Mouse (Mus musculus): Measurements from ENCODE around the gene Ctnna3. TPM values are rescaled to one million over a fixed set of nuclear protein-coding genes. Genes with fewer than 3 reads are reported as not detected.
"Not testable (repeated sequence)": the region's sequence is repeated elsewhere in the genome, so short reads cannot be mapped to it uniquely, and the experiment has no call there.

Ctnna3 gene
- total and polyA plus RNA-seq, 3 experiments = not detected

GRCm38 (mm10) chr10:63388948-63389347, 41.0 kb upstream of the Ctnna3 start:
- DNase-seq (ENCODE audit: low spot score) (no peak), ATAC-seq (ENCODE audit: extremely low read depth, insufficient number of reproducible peaks, low FRiP score, poor library complexity, severe bottlenecking) (no peak)
- H3K27me3 ChIP-seq (ENCODE audit: insufficient read depth, low read length) = no peaks in the 10 kb centered on the region
- no peaks in the 10 kb centered on the region for H3K9me3 ChIP-seq (replicated peaks)
- no peaks in the 10 kb centered on the region for H3K4me1 ChIP-seq (ENCODE audit: insufficient read depth, low read depth, low read length)
- TF ChIP-seq TAL1 (conservative IDR thresholded peaks at IDR 0.05; ENCODE audit: low read depth, low read length) (no peak), CTCF (IDR thresholded peaks at IDR 0.05; ENCODE audit: low read depth, low read length) (no peak), POLR2AphosphoS5 (IDR thresholded peaks at IDR 0.05; ENCODE audit: insufficient replicate concordance, low read depth, low read length) (no peak), GATA2 (IDR thresholded peaks at IDR 0.05; ENCODE audit: borderline replicate concordance, low read depth, low read length) (no peak), GATA1 (IDR thresholded peaks at IDR 0.05; ENCODE audit: borderline replicate concordance, low read length) (no peak)
- no peak overlapping the region for H3K4me3 ChIP-seq (ENCODE audit: low read depth, low read length)
- no peaks in the 10 kb centered on the region for H3K36me3 ChIP-seq (replicated peaks)

DNA sequence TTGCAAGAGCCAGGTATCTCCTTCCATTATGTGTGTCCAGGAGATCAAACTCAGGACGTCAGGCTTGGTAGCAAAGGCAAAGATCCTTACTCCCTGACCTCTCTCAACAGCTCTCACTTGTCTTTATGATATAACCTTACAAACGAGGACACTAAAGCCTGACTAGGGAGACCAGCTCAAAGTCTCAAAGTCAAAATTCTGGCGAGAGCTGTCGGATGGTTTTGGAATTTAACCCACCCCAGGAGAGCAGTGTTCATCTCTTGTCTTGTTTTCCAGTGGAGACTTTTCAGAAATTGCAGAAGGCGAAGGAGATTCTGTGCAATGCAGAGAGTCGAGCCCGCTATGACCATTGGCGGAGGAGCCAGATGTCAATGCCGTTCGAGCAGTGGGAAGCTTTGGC, 32.9 kb upstream of the Ctnna3 start:
- Histone ChIP-seq H3K4me1 (ENCODE audit: insufficient read depth, low read depth, low read length) (no peaks in the 10 kb centered on the region), H3K27me3 (ENCODE audit: insufficient read depth, low read length) (no peaks in the 10 kb centered on the region), H3K9me3 (replicated peaks) (no peaks in the 10 kb centered on the region), H3K4me3 (ENCODE audit: low read depth, low read length) (no peak overlapping the region), H3K36me3 (replicated peaks) (no peaks in the 10 kb centered on the region)
- ATAC-seq (ENCODE audit: extremely low read depth, insufficient number of reproducible peaks, low FRiP score, poor library complexity, severe bottlenecking) = no peak
- DNase-seq (ENCODE audit: low spot score) = no peak
- TF ChIP-seq CTCF (IDR thresholded peaks at IDR 0.05; ENCODE audit: low read depth, low read length) (no peak), POLR2AphosphoS5 (IDR thresholded peaks at IDR 0.05; ENCODE audit: insufficient replicate concordance, low read depth, low read length) (no peak), TAL1 (conservative IDR thresholded peaks at IDR 0.05; ENCODE audit: low read depth, low read length) (no peak), GATA1 (IDR thresholded peaks at IDR 0.05; ENCODE audit: borderline replicate concordance, low read length) (no peak), GATA2 (IDR thresholded peaks at IDR 0.05; ENCODE audit: borderline replicate concordance, low read depth, low read length) (no peak)

- DNase-seq (ENCODE audit: low spot score) (no peak), ATAC-seq (ENCODE audit: extremely low read depth, insufficient number of reproducible peaks, low FRiP score, poor library complexity, severe bottlenecking) (no peak)
- no peak overlapping the region for H3K4me3 ChIP-seq (ENCODE audit: low read depth, low read length)
- TF ChIP-seq CTCF (IDR thresholded peaks at IDR 0.05; ENCODE audit: low read depth, low read length) = no peak
- TF ChIP-seq POLR2AphosphoS5 (IDR thresholded peaks at IDR 0.05; ENCODE audit: insufficient replicate concordance, low read depth, low read length) = no peak
- no peak for TF ChIP-seq GATA2 (IDR thresholded peaks at IDR 0.05; ENCODE audit: borderline replicate concordance, low read depth, low read length)
- TF ChIP-seq TAL1 (conservative IDR thresholded peaks at IDR 0.05; ENCODE audit: low read depth, low read length) = no peak
- TF ChIP-seq GATA1 (IDR thresholded peaks at IDR 0.05; ENCODE audit: borderline replicate concordance, low read length) = no peak
- H3K4me1 ChIP-seq (ENCODE audit: insufficient read depth, low read depth, low read length) = no peaks in the 10 kb centered on the region
- no peaks in the 10 kb centered on the region for H3K36me3 ChIP-seq (replicated peaks)
- no peaks in the 10 kb centered on the region for H3K27me3 ChIP-seq (ENCODE audit: insufficient read depth, low read length)
- no peaks in the 10 kb centered on the region for H3K9me3 ChIP-seq (replicated peaks)
These were observed 27.0 kb upstream of the Ctnna3 start for GRCm38 (mm10) chr10:63402731-63403504.

DNA sequence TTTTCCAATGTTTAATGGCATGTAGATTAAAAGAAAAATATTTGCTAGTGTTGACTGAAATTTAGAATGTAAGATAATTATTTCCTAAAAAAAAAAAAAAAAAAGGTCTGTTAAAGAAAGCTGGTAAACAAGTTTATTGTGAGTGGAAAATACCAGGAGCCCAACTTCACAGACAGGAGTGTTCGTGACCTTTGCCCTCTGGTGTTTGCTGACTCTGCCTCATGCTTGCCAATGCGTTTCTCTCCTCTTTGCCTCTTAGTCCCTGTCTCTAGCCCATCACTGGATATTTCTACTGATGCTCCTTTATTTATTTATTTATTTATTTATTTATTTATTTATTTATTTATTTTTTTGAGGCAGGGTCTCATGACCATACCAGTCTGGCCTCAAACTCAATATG, 26.3 kb upstream of the Ctnna3 start:
- Histone ChIP-seq H3K4me1 (ENCODE audit: insufficient read depth, low read depth, low read length) (no peaks in the 10 kb centered on the region), H3K4me3 (ENCODE audit: low read depth, low read length) (no peak overlapping the region), H3K36me3 (replicated peaks) (no peaks in the 10 kb centered on the region), H3K9me3 (replicated peaks) (no peaks in the 10 kb centered on the region), H3K27me3 (ENCODE audit: insufficient read depth, low read length) (no peaks in the 10 kb centered on the region)
- ATAC-seq (ENCODE audit: extremely low read depth, insufficient number of reproducible peaks, low FRiP score, poor library complexity, severe bottlenecking) (no peak), DNase-seq (ENCODE audit: low spot score) (no peak)
- TF ChIP-seq TAL1 (conservative IDR thresholded peaks at IDR 0.05; ENCODE audit: low read depth, low read length) (no peak), GATA1 (IDR thresholded peaks at IDR 0.05; ENCODE audit: borderline replicate concordance, low read length) (no peak), GATA2 (IDR thresholded peaks at IDR 0.05; ENCODE audit: borderline replicate concordance, low read depth, low read length) (no peak), POLR2AphosphoS5 (IDR thresholded peaks at IDR 0.05; ENCODE audit: insufficient replicate concordance, low read depth, low read length) (no peak)

DNA sequence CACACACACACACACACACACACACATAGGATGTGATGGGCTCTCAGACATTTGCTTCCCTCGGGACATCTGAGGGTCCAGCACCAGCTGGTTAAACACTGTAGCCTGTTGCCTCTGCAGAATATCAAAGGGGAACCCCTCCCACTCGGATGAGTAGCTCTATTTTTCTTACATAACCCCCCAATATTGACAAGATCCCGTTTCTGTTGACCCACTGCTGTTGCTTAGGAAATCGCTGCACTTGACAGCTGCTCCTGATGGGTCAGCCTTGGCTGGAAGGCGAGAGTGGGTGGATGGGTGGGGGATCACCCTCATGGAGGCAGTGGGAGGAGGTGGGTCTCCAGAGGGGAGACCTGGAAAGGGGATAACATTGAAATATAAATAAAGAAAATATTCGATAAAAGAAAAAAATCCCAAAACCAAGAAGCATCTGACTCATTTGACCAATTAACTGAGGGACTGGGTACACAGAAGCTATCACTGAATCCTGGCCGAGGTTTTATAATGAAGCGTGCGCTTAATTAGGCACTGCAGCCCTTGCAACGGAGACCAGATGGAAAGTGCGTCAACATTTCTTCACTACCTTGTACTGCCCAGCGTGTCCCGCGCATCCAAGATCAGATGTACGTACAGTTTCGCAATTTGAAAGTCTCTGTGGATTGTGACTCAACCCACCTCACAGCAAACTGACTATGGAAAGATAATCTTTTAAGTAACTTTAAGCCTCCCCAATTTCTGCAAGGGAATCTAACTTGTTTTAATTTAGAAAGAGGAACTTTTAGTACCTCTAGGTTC, 19.5 kb upstream of the Ctnna3 start:
- no peaks in the 10 kb centered on the region for H3K36me3 ChIP-seq (replicated peaks)
- no peaks in the 10 kb centered on the region for H3K9me3 ChIP-seq (replicated peaks)
- H3K4me3 ChIP-seq (ENCODE audit: low read depth, low read length) = no peak overlapping the region
- H3K27me3 ChIP-seq (ENCODE audit: insufficient read depth, low read length) = no peaks in the 10 kb centered on the region
- ATAC-seq (ENCODE audit: extremely low read depth, insufficient number of reproducible peaks, low FRiP score, poor library complexity, severe bottlenecking) (no peak), DNase-seq (ENCODE audit: low spot score) (no peak)
- TF ChIP-seq GATA2 (IDR thresholded peaks at IDR 0.05; ENCODE audit: borderline replicate concordance, low read depth, low read length) (no peak), POLR2AphosphoS5 (IDR thresholded peaks at IDR 0.05; ENCODE audit: insufficient replicate concordance, low read depth, low read length) (no peak)
- no peaks in the 10 kb centered on the region for H3K4me1 ChIP-seq (ENCODE audit: insufficient read depth, low read depth, low read length)

DNA sequence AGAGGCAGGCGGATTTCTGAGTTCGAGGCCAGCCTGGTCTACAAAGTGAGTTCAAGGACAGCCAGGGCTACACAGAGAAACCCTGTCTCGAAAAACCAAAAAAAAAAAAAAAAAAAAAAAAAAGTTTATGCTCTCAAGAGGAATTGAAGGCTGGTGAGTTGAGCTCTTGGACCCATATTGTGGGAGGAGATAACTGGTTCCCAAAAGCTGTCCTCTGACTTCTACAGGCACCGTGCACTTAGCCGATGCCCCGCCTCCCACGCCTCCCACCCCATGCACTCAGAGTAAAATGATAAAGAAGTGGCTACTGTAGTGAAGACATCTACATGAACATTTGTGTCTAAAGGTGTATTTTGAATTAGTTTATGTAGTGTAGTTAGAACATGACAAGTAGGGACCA, 18.2 kb upstream of the Ctnna3 start:
- ATAC-seq (ENCODE audit: extremely low read depth, insufficient number of reproducible peaks, low FRiP score, poor library complexity, severe bottlenecking) = not testable (repeated sequence)

More for the DNA sequence above, 18.2 kb upstream of the Ctnna3 start:
- not testable (repeated sequence) for H3K4me1 ChIP-seq (ENCODE audit: insufficient read depth, low read depth, low read length); DNase-seq (ENCODE audit: low spot score); H3K4me3 ChIP-seq (ENCODE audit: low read depth, low read length); H3K9me3 ChIP-seq (replicated peaks); H3K36me3 ChIP-seq (replicated peaks); H3K27me3 ChIP-seq (ENCODE audit: insufficient read depth, low read length)

All from G1E (cell line).